Mouse (Mus musculus) layer of hippocampus, postnatal 36 days (tissue): ENCODE measurements around the gene Aim2. TPM values are rescaled to one million over a fixed set of nuclear protein-coding genes. Genes with fewer than 3 reads are reported as not detected.

ENCODE experiments used
- DNase-seq, 2 experiments: peaks; one replicate each; pipeline ENCODE4 v3.0.0; 2022
- total RNA-seq, 2 experiments: library from RNA; stranded (reverse); gene quantifications; 2 replicates each; pipeline ENCODE4 v1.2.3; 2021

The Aim2 gene
- total RNA-seq, 2 experiments from 2014 or later: 2.9 to 3.7 TPM

- no peak for DNase-seq
These were observed 41.1 kb downstream of the Aim2 start for GRCm38 (mm10) chr1:173391754-173392153.

DNA sequence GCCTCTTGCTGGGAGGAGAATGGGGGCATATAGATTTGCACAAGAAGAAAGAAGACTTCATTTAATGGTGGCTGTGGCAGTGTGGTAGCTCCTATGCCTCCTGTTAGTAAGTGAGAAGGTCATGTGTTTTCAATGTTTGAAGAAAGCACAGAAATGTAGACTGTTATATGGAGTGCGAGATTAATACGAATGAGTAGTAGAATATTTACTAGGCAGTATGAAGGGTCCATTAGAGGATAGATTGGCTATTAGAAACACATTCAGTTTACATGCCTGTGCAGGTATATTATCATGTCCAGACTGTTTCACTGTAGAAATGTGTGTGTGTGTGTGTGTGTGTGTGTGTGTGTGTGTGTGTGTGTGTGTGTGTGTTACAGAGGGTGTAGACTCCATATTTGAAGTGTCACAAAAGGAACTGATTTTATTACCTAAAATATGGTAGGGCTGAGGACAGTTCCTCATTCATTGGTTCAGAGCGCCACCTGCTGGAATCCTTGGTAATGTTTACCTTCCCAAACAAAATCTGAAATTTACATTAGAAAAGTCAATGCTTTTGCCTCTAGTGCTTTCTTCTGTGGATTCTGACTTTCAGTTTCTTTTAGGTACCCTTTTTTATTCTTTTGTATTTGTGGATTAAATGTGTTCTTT lies 47.8 kb downstream of the Aim2 start:
- DNase-seq: peak; percentile 54 to 61

GRCm38 (mm10) chr1:173404696-173405309 lies 54.1 kb downstream of the Aim2 start:
- no peak for DNase-seq

DNA sequence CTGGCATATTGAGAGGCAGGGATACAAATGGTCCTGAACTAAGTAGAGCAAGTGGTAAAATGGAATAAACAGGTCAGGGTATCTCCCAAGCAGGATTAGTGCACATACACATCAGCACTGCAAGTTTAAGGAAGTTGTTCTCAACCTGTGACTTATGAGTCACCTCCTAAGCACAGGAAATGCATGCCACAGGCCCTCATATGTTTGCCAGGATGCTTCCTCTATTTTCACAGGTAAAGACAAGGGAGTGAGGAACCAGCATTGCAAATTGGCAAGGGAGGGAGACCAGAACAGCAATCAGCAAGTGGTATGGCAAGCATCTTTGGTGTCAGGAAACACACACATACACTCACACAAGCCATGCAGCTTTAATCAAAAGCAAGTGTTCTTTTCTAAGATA lies 58.4 kb downstream of the Aim2 start:
- DNase-seq: no peak

DNA sequence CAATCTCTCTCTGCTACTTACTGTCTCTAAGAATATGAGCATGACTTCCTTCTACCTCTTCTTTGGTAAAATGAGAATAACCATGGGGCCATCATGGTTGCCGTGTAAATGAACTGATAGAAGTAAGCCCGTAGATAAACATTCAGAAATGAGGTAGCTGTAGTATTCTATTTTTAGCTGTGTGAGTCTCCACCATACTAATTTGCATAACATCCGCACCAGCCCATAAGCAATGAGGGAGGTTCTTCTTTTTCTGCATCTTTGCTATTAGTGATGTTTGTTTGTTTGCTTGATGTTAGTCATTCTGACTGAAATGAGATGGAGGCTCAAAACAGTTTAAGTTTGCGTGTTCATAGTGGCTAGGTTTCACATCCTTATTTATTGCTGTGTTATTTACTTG lies 61.2 kb downstream of the Aim2 start:
- no peak for DNase-seq

DNA sequence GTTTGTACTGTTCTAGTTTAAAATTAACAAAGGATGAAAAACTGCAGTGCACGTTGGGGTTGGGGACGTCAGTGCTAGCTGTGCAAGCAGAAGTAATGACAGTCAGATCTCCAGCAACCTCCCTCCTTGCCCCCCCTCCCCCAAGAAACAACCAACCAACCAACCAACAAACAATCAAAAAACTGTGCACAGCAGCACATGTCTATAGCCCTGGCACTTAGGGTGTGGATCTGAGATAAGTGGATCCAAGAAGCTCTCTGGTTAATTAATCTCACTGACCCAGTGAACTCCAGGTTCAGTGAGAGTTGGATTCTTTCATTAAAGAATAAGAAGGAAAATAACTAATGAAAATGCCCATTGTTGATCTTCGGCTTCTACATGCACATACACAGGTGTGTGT lies 64.0 kb downstream of the Aim2 start:
- no peak for DNase-seq

DNA sequence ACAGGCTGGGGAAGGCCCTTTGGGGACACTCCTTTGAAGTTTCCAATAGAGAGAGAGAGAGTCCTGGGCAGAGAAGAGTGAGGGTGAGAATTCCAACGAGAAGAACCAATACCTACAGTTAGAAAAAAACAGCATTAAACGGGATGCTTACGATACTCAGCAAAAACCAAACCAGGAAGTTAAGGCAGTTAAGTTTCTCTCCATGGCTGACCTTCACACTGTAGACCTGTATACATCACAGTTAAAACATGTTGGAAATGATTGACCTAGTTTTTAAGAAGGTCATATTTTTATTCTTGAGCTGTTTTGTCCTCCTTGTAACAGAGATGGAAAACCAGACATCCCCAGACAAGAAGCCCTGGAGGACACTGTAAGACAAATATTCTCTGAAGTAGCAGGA lies 67.8 kb downstream of the Aim2 start:
- no peak for DNase-seq

GRCm38 (mm10) chr1:173418936-173419621 lies 68.4 kb downstream of the Aim2 start:
- DNase-seq: no peak

GRCm38 (mm10) chr1:173420374-173420773 lies 69.7 kb downstream of the Aim2 start:
- DNase-seq: no peak

GRCm38 (mm10) chr1:173426345-173426744 lies 75.7 kb downstream of the Aim2 start:
- no peak for DNase-seq

- DNase-seq: no peak
These were observed 76.7 kb downstream of the Aim2 start for GRCm38 (mm10) chr1:173427385-173427784.

- no peak for DNase-seq
These were observed 79.5 kb downstream of the Aim2 start for GRCm38 (mm10) chr1:173429995-173430699.

DNA sequence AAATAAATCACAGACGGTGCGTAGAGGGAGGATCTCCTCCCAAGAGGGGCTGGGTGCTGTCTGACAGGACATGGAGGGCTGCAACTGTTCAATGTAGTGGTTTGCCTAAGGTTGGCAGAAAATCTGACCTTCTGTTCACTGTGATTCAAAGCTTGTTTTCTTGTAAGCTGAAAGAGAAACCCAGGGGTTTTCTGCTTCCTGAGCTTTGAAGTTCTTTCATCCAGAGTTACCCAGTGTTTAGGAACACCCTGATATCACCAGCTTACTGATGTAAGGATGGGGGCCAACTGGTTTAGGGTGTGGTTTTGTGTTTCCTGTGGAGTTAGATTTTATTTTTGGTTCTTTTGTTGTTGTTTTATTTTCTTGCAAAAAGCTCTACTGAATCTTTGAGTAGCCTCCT lies 81.7 kb downstream of the Aim2 start:
- DNase-seq: no peak

- DNase-seq: no peak
These were observed 86.7 kb downstream of the Aim2 start for GRCm38 (mm10) chr1:173437161-173437953.

DNA sequence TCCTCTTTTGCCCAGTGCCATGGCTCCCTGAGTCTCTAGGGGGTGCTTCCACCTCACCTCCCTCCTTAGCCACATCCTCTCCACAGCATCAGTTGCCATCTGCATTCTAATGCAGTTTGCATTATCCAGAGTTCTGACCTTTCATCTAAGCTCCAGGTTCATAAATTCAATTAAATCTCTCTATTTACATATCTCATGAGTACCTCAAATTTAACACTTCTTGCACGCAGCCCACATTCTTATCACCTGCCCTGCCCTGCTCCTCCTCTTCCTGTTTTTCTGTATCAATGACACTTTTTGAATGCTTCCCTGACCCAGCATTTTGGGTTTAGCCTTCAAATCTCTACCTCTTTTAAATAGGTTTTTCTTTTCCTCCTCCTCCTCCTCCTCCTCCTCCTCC lies 90.0 kb downstream of the Aim2 start:
- no peak for DNase-seq

- no peak for DNase-seq
These were observed 90.5 kb downstream of the Aim2 start for GRCm38 (mm10) chr1:173441210-173441609.

DNA sequence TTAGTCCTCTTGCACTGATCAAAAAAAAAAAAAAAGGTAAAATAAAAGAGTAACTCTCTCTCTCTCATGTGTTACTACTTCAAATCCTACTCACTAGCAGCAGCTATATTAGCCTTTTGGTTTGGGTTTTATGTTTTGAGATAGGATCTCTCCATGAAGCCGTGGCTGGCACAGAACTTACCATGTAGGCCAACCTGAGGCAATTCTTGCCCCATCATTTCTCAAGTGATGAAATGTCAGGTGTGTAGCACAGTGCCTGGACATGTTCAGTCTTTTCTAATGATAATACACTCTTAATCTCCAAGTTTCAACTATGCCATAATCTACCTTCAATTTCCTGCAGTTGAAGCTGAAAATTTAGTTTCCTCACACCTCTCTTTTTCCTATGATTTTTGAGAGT lies 92.4 kb downstream of the Aim2 start:
- no peak for DNase-seq

- no peak for DNase-seq
These were observed 96.4 kb downstream of the Aim2 start for GRCm38 (mm10) chr1:173447067-173447466.

DNA sequence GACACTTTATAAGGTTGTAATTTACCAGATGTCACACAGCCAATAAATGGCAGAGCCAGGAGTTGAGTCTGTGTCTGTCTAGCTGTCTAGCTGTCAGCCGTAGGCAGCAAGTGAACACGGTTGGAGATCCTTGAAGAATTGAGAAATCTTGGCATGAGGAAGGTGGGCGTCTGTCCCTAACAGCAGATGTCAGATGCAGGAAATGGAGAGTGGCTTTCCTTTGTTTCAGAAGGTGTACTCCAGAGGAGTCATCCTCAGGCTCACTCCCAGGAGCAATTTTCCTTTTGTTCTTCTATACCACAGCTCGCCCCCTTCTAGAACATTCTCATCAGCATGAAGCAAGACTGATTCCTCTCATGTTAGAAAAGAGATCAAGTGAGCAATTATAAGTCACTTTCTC lies 99.9 kb downstream of the Aim2 start:
- no peak for DNase-seq

DNA sequence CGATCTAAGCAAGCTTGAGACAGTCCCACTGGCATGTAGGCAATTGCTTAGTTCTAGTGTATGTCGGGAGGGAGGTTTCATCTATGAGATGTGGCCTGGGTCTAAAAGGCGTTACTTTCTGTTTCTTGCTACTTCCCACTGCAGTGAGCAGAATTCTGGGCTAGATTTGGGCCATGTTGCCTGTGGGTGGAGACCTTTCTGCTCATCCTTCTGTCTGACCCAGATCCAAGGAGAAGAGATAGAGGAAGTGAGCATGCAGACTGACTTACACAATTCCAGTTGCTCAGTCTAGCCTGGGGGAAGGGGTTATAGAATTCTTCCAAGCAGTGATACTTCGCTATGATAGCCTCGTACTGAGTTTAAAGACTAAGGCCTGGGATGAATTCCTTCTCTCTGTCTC lies 101.0 kb downstream of the Aim2 start:
- no peak for DNase-seq

GRCm38 (mm10) chr1:173456139-173456754 lies 105.6 kb downstream of the Aim2 start:
- no peak for DNase-seq

GRCm38 (mm10) chr1:173456761-173457160 lies 106.1 kb downstream of the Aim2 start:
- DNase-seq: no peak
